Mouse (Mus musculus): ENCODE data around the gene Uggt2.

DNA sequence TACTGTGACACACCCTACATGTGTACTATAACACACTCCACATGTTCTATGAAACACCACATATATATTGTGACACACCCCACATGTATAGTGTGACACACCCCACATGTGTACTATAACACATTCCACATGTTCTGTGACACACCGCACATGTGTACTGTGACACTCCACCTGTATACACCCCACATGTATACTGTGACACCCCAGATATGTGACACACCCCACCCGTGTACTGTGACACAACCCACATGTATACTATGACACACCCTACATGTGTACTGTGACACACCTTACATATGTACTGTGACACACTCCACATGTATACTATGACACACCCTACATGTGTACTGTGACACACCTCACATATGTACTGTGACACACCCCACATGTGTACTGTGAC, 28.1 kb upstream of the Uggt2 start:
- TF ChIP-seq POLR2A (IDR thresholded peaks at IDR 0.05; ENCODE audit: low read depth, low read length) (no peak), CTCF (IDR thresholded peaks at IDR 0.05; ENCODE audit: extremely low read depth, insufficient read depth, insufficient read length, insufficient replicate concordance) (no peak)
